Mouse (Mus musculus) heart, embryonic 12.5 days (tissue): ENCODE results near the gene Slc29a1. TPM values are rescaled to one million over a fixed set of nuclear protein-coding genes. Genes with fewer than 3 reads are reported as not detected.
"Not testable (repeated sequence)": the region's sequence is repeated elsewhere in the genome, so short reads cannot be mapped to it uniquely, and the experiment has no call there.

Source experiments
- ATAC-seq: fragments of 200-750 bp; cut with Nextera tagmentation; 2 replicates; pipeline ENCODE4 v1.8.0; 2017; ENCODE audit warnings: moderate TSS enrichment, moderate library complexity; ENCODE audit not compliant: insufficient number of reproducible peaks, low FRiP score
- H3K27ac ChIP-seq: fragments of 300-500 bp; sonication (generic); 2 replicates; pipeline ENCODE4 v1.5.1; 2016; ENCODE audit warnings: mild to moderate bottlenecking, moderate library complexity; ENCODE audit not compliant: poor library complexity, severe bottlenecking
- H3K27me3 ChIP-seq: fragments of 300-500 bp; sonication (generic); replicated peaks from 2 replicates; pipeline ENCODE4 v1.6.1; 2016; ENCODE audit warnings: mild to moderate bottlenecking, moderate library complexity
- H3K36me3 ChIP-seq: fragments of 300-500 bp; sonication (generic); 2 replicates; pipeline ENCODE4 v1.6.1; 2016; ENCODE audit warnings: mild to moderate bottlenecking, moderate library complexity
- H3K4me1 ChIP-seq: fragments of 300-500 bp; sonication (generic); replicated peaks from 2 replicates; pipeline ENCODE4 v1.6.1; 2016; ENCODE audit warnings: mild to moderate bottlenecking
- H3K4me2 ChIP-seq: fragments of 300-500 bp; sonication (generic); 2 replicates; pipeline ENCODE4 v1.6.1; 2016; ENCODE audit warnings: mild to moderate bottlenecking, moderate library complexity
- H3K4me3 ChIP-seq: fragments of 300-500 bp; sonication (generic); 2 replicates; pipeline ENCODE4 v1.5.1; 2016; ENCODE audit warnings: mild to moderate bottlenecking
- H3K9ac ChIP-seq: fragments of 300-500 bp; sonication (generic); 2 replicates; pipeline ENCODE4 v1.6.1; 2016; ENCODE audit warnings: mild to moderate bottlenecking, moderate library complexity
- H3K9me3 ChIP-seq: fragments of 300-500 bp; sonication (generic); replicated peaks from 2 replicates; pipeline ENCODE4 v1.6.1; 2016; ENCODE audit warnings: mild to moderate bottlenecking, moderate library complexity
- WGBS: fragments of 180-500 bp; shearing (Covaris S2); methylation state at CpG from one replicate; pipeline ENCODE4 v1.1.7; 2016; 5-methylcytosine and 5-hydroxymethylcytosine counted together
- polyA plus RNA-seq: library from polyadenylated mRNA; unstranded; fragments of >200 nt; fragmentation: Nextera tagmentation; extraction: Ambion mirVana; gene quantifications from 2 replicates; pipeline ENCODE4 v1.2.1, GENCODE M21; 2016

Slc29a1 gene
- polyA plus RNA-seq, 1 experiment from 2014 or later, result 74.1 TPM

- H3K4me1 ChIP-seq, result peaks cover 26% of the 10 kb centered on the region
- 36% methylated on average over 3 of the region's 3 CpGs for WGBS
- no peak for ATAC-seq
- no peak overlapping the region for H3K27ac ChIP-seq
- H3K27me3 ChIP-seq, result no peaks in the 10 kb centered on the region
- no peak overlapping the region for H3K9ac ChIP-seq
- no peak overlapping the region for H3K4me3 ChIP-seq
- no peak overlapping the region for H3K4me2 ChIP-seq
- no peaks in the 10 kb centered on the region for H3K9me3 ChIP-seq
- no peaks in the 10 kb centered on the region for H3K36me3 ChIP-seq
These were observed 28.8 kb upstream of the Slc29a1 start for GRCm38 (mm10) chr17:45628160-45628559.

- H3K4me3 ChIP-seq, result no peak overlapping the region; the same call in 1 of the 2 replicates
- ATAC-seq, result no peak
- H3K27me3 ChIP-seq, result no peaks in the 10 kb centered on the region
- peaks cover 26% of the 10 kb centered on the region for H3K4me1 ChIP-seq
- H3K9me3 ChIP-seq, result no peaks in the 10 kb centered on the region
- H3K36me3 ChIP-seq, result no peaks in the 10 kb centered on the region
- H3K27ac ChIP-seq, result no peak overlapping the region
- peak overlapping the region; percentile 56 for H3K4me2 ChIP-seq
- H3K9ac ChIP-seq, result peak overlapping the region; percentile 56
- WGBS, result 22% methylated on average over 15 of the region's 15 CpGs
These were observed 27.2 kb upstream of the Slc29a1 start for GRCm38 (mm10) chr17:45626577-45627134.

DNA sequence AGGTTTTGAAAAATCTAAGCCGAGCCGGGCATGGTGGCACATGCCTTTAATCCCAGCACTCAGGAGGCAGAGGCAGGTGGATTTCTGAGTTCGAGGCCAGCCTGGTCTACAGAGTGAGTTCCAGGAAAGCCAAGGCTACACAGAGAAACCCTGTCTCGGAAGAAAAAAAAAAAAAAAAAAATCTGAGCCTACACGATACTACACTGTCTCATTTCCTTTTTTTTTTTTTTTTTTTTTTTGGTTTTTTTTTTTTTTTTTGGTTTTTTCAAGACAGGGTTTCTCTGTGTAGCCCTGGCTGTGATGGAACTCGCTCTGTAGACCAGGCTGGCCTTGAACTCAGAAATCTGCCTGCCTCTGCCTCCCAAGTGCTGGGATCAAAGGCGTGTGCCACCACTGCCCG lies 24.0 kb upstream of the Slc29a1 start:
- H3K4me3 ChIP-seq, H3K27me3 ChIP-seq, H3K9me3 ChIP-seq, H3K4me2 ChIP-seq, H3K36me3 ChIP-seq, ATAC-seq, H3K27ac ChIP-seq, H3K9ac ChIP-seq: not testable (repeated sequence)
- H3K4me1 ChIP-seq, result peaks cover 19% of the 10 kb centered on the region
- 82% methylated on average over 8 of the region's 8 CpGs for WGBS

DNA sequence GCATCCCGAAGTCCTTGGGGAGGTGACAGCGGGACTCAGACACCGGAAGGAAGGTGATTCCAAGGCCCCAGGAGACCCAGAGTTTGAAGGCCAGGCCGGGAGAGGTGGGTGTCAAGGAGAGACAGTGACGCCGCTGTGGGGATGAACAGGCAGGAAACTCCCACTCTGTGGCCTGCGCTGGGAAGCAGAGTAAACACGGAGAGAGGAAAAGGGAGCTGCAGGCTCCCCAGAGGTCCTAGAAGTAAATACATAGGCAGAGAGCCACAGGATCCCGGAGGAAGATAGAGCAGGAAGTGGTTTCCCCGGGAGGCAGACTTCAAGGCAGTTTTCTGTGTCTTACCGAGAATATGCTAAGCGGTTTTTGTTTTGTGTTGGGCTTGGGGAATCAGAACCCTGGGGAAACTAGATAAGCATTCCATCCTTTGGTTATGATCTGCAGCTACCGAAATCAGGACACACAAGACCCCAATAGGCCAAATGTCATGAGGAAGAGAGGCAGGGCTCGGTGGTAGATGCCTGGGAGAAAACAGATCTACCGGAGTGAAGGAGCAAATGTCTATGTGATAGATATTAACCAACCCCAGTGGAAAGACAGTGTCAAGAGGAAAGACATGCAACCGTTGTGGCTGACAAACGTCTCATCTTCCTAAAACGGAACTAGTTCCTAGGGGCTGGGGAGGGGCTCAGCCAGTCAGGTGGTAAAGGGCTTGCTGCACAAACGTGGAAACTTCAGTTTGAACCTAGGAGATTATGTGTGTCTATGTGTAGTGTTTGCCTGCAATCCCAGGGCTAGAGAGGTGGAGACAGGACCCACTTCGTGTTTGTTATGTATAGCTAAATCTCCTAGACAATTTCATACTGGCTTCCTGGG lies 20.2 kb upstream of the Slc29a1 start:
- Histone ChIP-seq H3K36me3 (no peaks in the 10 kb centered on the region), H3K27me3 (no peaks in the 10 kb centered on the region), H3K27ac (peak overlapping the region; percentile 77), H3K4me3 (peak overlapping the region; percentile 29), H3K4me1 (peaks cover 15% of the 10 kb centered on the region), H3K9me3 (no peaks in the 10 kb centered on the region), H3K9ac (peak overlapping the region; percentile 40; the same call in 1 of the 2 replicates), H3K4me2 (peak overlapping the region; percentile 61)
- ATAC-seq, result peak; percentile 71
- 15% methylated on average over 20 of the region's 20 CpGs for WGBS

- H3K27me3 ChIP-seq, result no peaks in the 10 kb centered on the region
- peak overlapping the region; percentile 40; the same call in 1 of the 2 replicates for H3K9ac ChIP-seq
- H3K4me1 ChIP-seq, result peaks cover 15% of the 10 kb centered on the region
- H3K4me3 ChIP-seq, result peak overlapping the region; percentile 29
- H3K9me3 ChIP-seq, result no peaks in the 10 kb centered on the region
- peak overlapping the region; percentile 77 for H3K27ac ChIP-seq
- H3K4me2 ChIP-seq, result peak overlapping the region; percentile 61
- 17% methylated on average over 8 of the region's 8 CpGs for WGBS
- ATAC-seq, result peak; percentile 83
- H3K36me3 ChIP-seq, result no peaks in the 10 kb centered on the region
These were observed 19.6 kb upstream of the Slc29a1 start for GRCm38 (mm10) chr17:45618941-45619385.

- H3K9ac ChIP-seq, result no peak overlapping the region
- no peak overlapping the region for H3K27ac ChIP-seq
- no peaks in the 10 kb centered on the region for H3K9me3 ChIP-seq
- peaks cover 15% of the 10 kb centered on the region for H3K4me1 ChIP-seq
- no peaks in the 10 kb centered on the region for H3K36me3 ChIP-seq
- H3K4me2 ChIP-seq, result no peak overlapping the region
- 83% methylated on average over 6 of the region's 6 CpGs for WGBS
- no peak overlapping the region for H3K4me3 ChIP-seq
- no peak for ATAC-seq
- H3K27me3 ChIP-seq, result no peaks in the 10 kb centered on the region
These were observed 18.2 kb upstream of the Slc29a1 start for GRCm38 (mm10) chr17:45617655-45618054.

- no peak overlapping the region for H3K4me2 ChIP-seq
- no peak overlapping the region for H3K4me3 ChIP-seq
- H3K27ac ChIP-seq, result no peak overlapping the region
- no peaks in the 10 kb centered on the region for H3K36me3 ChIP-seq
- H3K9ac ChIP-seq, result no peak overlapping the region
- H3K4me1 ChIP-seq, result peaks cover 15% of the 10 kb centered on the region
- 77% methylated on average over 3 of the region's 3 CpGs for WGBS
- H3K9me3 ChIP-seq, result no peaks in the 10 kb centered on the region
- no peaks in the 10 kb centered on the region for H3K27me3 ChIP-seq
- no peak for ATAC-seq
These were observed 17.3 kb upstream of the Slc29a1 start for GRCm38 (mm10) chr17:45616679-45617078.

GRCm38 (mm10) chr17:45616046-45616650 lies 16.7 kb upstream of the Slc29a1 start:
- ATAC-seq, result no peak
- Histone ChIP-seq H3K4me3 (no peak overlapping the region), H3K9ac (no peak overlapping the region), H3K36me3 (no peaks in the 10 kb centered on the region), H3K4me2 (no peak overlapping the region), H3K27ac (no peak overlapping the region), H3K4me1 (peaks cover 15% of the 10 kb centered on the region), H3K27me3 (no peaks in the 10 kb centered on the region), H3K9me3 (no peaks in the 10 kb centered on the region)
- 50% methylated on average over 4 of the region's 4 CpGs for WGBS

DNA sequence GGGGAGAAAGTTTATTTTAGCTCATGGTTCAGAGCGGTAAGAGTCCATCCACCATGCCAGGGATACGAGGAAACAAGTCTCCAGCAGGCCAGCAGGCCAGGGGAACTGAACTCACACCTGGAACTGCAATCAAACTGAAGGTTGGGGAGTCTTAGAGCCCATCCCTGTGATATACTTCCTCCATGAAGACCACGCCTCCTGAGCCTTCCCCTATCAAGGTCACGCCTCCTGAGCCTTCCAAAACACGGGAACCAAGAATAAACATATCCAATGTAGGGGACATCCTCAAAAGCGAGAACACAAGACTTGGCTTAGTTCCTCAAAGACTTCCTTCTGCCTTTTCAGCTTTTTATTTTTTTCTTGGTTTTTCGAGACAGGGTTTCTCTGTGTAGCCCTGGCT lies 13.5 kb upstream of the Slc29a1 start:
- H3K4me3 ChIP-seq, result no peak overlapping the region
- no peak overlapping the region for H3K9ac ChIP-seq
- peaks cover 12% of the 10 kb centered on the region for H3K4me1 ChIP-seq
- H3K36me3 ChIP-seq, result no peaks in the 10 kb centered on the region
- WGBS, result 88% methylated on average over 7 of the region's 7 CpGs
- no peak overlapping the region for H3K4me2 ChIP-seq
- H3K9me3 ChIP-seq, result no peaks in the 10 kb centered on the region
- no peak for ATAC-seq
- no peaks in the 10 kb centered on the region for H3K27me3 ChIP-seq
- H3K27ac ChIP-seq, result no peak overlapping the region

GRCm38 (mm10) chr17:45612008-45612407 lies 12.6 kb upstream of the Slc29a1 start:
- peaks cover 12% of the 10 kb centered on the region for H3K4me1 ChIP-seq
- no peak overlapping the region for H3K4me2 ChIP-seq
- peaks cover 5% of the 10 kb centered on the region for H3K9me3 ChIP-seq
- 75% methylated on average over 8 of the region's 8 CpGs for WGBS
- H3K4me3 ChIP-seq, result no peak overlapping the region
- no peaks in the 10 kb centered on the region for H3K36me3 ChIP-seq
- no peak for ATAC-seq
- no peak overlapping the region for H3K9ac ChIP-seq
- H3K27ac ChIP-seq, result no peak overlapping the region
- H3K27me3 ChIP-seq, result no peaks in the 10 kb centered on the region

DNA sequence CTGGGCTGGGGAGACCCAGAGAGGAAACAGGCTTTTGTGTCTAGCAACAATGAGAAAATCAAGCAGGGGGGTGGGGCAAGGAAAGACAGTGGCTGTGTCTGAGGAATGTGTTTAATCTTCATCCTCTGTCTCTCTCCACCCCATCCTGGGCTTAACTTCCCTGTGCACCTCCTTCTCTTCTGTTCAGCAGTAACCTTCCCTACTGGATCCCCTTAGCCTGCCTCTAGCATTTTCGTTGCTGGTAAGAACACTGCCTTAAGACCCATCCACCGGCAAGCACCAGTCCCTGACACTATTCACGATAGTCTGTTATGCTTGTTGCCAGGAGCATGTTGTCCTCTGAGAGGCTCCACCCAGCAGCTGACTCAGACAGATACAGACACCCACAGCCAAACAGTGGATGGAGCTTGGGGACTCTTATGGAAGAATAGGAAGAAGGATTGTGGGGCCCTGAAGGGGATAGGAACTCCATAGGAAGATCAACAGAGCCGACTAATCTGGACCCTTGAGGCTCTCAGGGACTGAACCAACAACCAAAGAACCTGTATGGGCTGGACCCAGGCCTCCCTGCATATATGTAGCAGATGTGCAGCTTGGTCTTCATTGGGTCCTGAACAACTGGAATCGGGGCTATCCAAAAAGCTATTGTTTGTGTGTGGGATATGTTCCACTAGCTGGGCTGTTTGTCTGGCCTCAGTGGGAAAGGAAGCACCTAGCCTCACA lies 10.9 kb upstream of the Slc29a1 start:
- no peaks in the 10 kb centered on the region for H3K27me3 ChIP-seq

More for the DNA sequence above, 10.9 kb upstream of the Slc29a1 start:
- H3K36me3 ChIP-seq, result no peaks in the 10 kb centered on the region
- H3K9ac ChIP-seq, result no peak overlapping the region
- H3K4me2 ChIP-seq, result peak overlapping the region; percentile 18
- H3K4me3 ChIP-seq, result no peak overlapping the region
- ATAC-seq, result peak; percentile 80
- peaks cover 12% of the 10 kb centered on the region for H3K4me1 ChIP-seq
- H3K9me3 ChIP-seq, result peaks cover 5% of the 10 kb centered on the region
- H3K27ac ChIP-seq, result peak overlapping the region; percentile 52
- 24% methylated on average over 5 of the region's 5 CpGs for WGBS
